Mouse (Mus musculus) testis, adult 2 months (tissue): ENCODE data around the gene Igsf21.

Source experiments
- CTCF ChIP-seq: fragments of 200-500 bp; IDR thresholded peaks from 2 replicates; pipeline ENCODE4 v1.5.1; 2012; ENCODE audit warnings: low read depth, mild to moderate bottlenecking, inconsistent platforms, low read length, moderate library complexity; ENCODE audit not compliant: control insufficient read depth, insufficient read depth, insufficient replicate concordance
- POLR2A ChIP-seq: fragments of 200-500 bp; IDR thresholded peaks from 2 replicates; pipeline ENCODE4 v1.6.1; 2012; ENCODE audit warnings: low read depth, mild to moderate bottlenecking, inconsistent platforms, low read length, moderate library complexity; ENCODE audit not compliant: control insufficient read depth

DNA sequence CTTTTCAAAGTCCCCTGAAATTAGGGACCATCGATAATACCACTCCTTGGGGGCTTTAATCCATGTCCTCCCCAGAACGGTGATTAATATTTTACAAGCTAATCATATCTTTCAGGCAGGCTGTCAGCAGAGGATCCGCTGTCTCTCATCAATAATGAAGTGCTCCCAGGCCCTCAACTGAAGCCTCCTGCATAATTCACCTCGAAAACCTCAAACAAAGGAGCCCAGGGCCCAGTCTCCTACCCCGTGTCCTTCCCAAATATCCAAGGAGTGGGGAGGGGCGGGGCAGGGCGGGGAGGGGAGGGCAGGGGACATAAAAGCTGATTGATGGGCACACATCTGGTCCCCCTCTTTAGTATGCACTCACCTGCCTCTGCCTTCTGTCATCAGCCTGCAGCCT is 247.6 kb downstream of the Igsf21 start:
- TF ChIP-seq CTCF (no peak), POLR2A (no peak)
